Mouse (Mus musculus) layer of hippocampus, adult 9-10 months (tissue): ENCODE measurements at regions not wholly inside any gene's neighbourhood (a gene's known extent, or its start where the extent isn't known, plus 50 kb on each side); places are given as distances from the start of the nearest gene placed in this dataset.

ENCODE experiments used
- DNase-seq: peaks from one replicate; pipeline ENCODE4 v3.0.0; 2022; ENCODE audit warnings: low spot score

GRCm38 (mm10) chr7:134436917-134437316, 51.5 kb upstream of the D7Ertd443e start:
- no peak for DNase-seq

- DNase-seq, result no peak
These were observed 53.8 kb upstream of the D7Ertd443e start for GRCm38 (mm10) chr7:134439281-134439680.

- no peak for DNase-seq
These were observed 59.7 kb upstream of the D7Ertd443e start for GRCm38 (mm10) chr7:134445008-134445806.

GRCm38 (mm10) chr7:134447648-134448202, 62.3 kb upstream of the D7Ertd443e start:
- DNase-seq, result no peak

GRCm38 (mm10) chr7:134448831-134449230, 63.4 kb upstream of the D7Ertd443e start:
- no peak for DNase-seq

- no peak for DNase-seq
These were observed 77.2 kb upstream of the D7Ertd443e start for GRCm38 (mm10) chr7:134462677-134463076.

GRCm38 (mm10) chr7:134463380-134463779, 77.9 kb upstream of the D7Ertd443e start:
- no peak for DNase-seq

GRCm38 (mm10) chr7:134467216-134467615, 81.8 kb upstream of the D7Ertd443e start:
- no peak for DNase-seq

GRCm38 (mm10) chr7:134471286-134471685, 85.8 kb upstream of the D7Ertd443e start:
- peak; percentile 9 for DNase-seq

- DNase-seq, result peak; percentile 20
These were observed 105.9 kb upstream of the D7Ertd443e start for GRCm38 (mm10) chr7:134491326-134491725.

GRCm38 (mm10) chr7:134497219-134497618, 111.8 kb upstream of the D7Ertd443e start:
- no peak for DNase-seq

GRCm38 (mm10) chr7:134497870-134498269, 112.4 kb upstream of the D7Ertd443e start:
- DNase-seq, result no peak

GRCm38 (mm10) chr7:134498716-134499115, 113.3 kb upstream of the D7Ertd443e start:
- no peak for DNase-seq

- no peak for DNase-seq
These were observed 114.0 kb upstream of the D7Ertd443e start for GRCm38 (mm10) chr7:134499429-134499828.

GRCm38 (mm10) chr7:134500210-134500609, 114.7 kb upstream of the D7Ertd443e start:
- DNase-seq, result no peak

- no peak for DNase-seq
These were observed 115.6 kb upstream of the D7Ertd443e start for GRCm38 (mm10) chr7:134501079-134501478.

GRCm38 (mm10) chr7:134510333-134510928, 125.0 kb upstream of the D7Ertd443e start:
- DNase-seq, result no peak

- DNase-seq, result no peak
These were observed 134.0 kb upstream of the D7Ertd443e start for GRCm38 (mm10) chr7:134519372-134519975.

GRCm38 (mm10) chr7:134523897-134524296, 138.4 kb upstream of the D7Ertd443e start:
- DNase-seq, result no peak

GRCm38 (mm10) chr7:134525041-134525440, 139.6 kb upstream of the D7Ertd443e start:
- DNase-seq, result no peak

GRCm38 (mm10) chr7:134525461-134525860, 140.0 kb upstream of the D7Ertd443e start:
- no peak for DNase-seq

- no peak for DNase-seq
These were observed 141.9 kb upstream of the D7Ertd443e start for GRCm38 (mm10) chr7:134527351-134527750.

- no peak for DNase-seq
These were observed 142.4 kb upstream of the Dock1 start for GRCm38 (mm10) chr7:134528026-134528425.
